Mouse (Mus musculus) liver, embryonic 14.5 days (tissue): ENCODE data around the gene Kdm2b. TPM values are rescaled to one million over a fixed set of nuclear protein-coding genes. Genes with fewer than 3 reads are reported as not detected.

Experiments used
- ATAC-seq: fragments of 200-750 bp; cut with Nextera tagmentation; 2 replicates; pipeline ENCODE4 v1.8.0; 2017; ENCODE audit warnings: moderate number of reproducible peaks, mild to moderate bottlenecking, moderate library complexity; ENCODE audit not compliant: insufficient read depth
- DNase-seq, 3 experiments: peaks; one replicate each; pipeline ENCODE4 v3.0.0-alpha.2; 2012 to 2013; ENCODE audit warnings: low read depth in 3 of 3, low spot score in 3 of 3
- H3K27ac ChIP-seq: fragments of 300-500 bp; sonication (generic); 2 replicates; pipeline ENCODE4 v1.5.1; 2014; ENCODE audit warnings: moderate library complexity, mild to moderate bottlenecking, control low read depth, inconsistent platforms
- H3K27me3 ChIP-seq: fragments of 300-500 bp; sonication (generic); 2 replicates; pipeline ENCODE4 v1.6.1; 2014; ENCODE audit warnings: mild to moderate bottlenecking, low read length, moderate library complexity; ENCODE audit not compliant: control insufficient read depth, insufficient read depth
- H3K36me3 ChIP-seq: fragments of 300-500 bp; sonication (generic); replicated peaks from 2 replicates; pipeline ENCODE4 v1.6.1; 2014; ENCODE audit warnings: low read depth; ENCODE audit not compliant: control insufficient read depth, insufficient read depth
- H3K4me1 ChIP-seq, 2 experiments: fragments of 200-500 bp in 1 of 2; fragments of 300-500 bp in 1 of 2; sonication (generic) in 1 of 2; replicated peaks; 2 replicates each; pipeline ENCODE4 v1.6.1; 2012 to 2014; ENCODE audit warnings: antibody characterized with exemption in 1 of 2, inconsistent platforms in 1 of 2, low read length in 1 of 2; ENCODE audit not compliant: control insufficient read depth in 2 of 2, insufficient read depth in 2 of 2
- H3K4me2 ChIP-seq: fragments of 300-500 bp; sonication (generic); 2 replicates; pipeline ENCODE4 v1.6.1; 2014; ENCODE audit warnings: low read depth, mild to moderate bottlenecking, control low read depth, moderate library complexity
- H3K4me3 ChIP-seq, 2 experiments: fragments of 200-500 bp in 1 of 2; fragments of 300-500 bp in 1 of 2; sonication (generic) in 1 of 2; 2 replicates each; pipeline ENCODE4 v1.5.1; 2012 to 2014; ENCODE audit warnings: low read depth in 2 of 2, low read length in 2 of 2, mild to moderate bottlenecking in 2 of 2, control low read depth in 1 of 2, inconsistent platforms in 1 of 2, moderate library complexity in 1 of 2; ENCODE audit not compliant: insufficient read depth in 1 of 2
- H3K9ac ChIP-seq: fragments of 300-500 bp; sonication (generic); replicated peaks from 2 replicates; pipeline ENCODE4 v1.6.1; 2014; ENCODE audit warnings: mild to moderate bottlenecking, control low read depth, moderate library complexity
- H3K9me3 ChIP-seq: fragments of 300-500 bp; sonication (generic); 2 replicates; pipeline ENCODE4 v1.6.1; 2016; ENCODE audit warnings: low read length, mixed read lengths; ENCODE audit not compliant: control insufficient read depth
- CTCF ChIP-seq: IDR thresholded peaks from 2 replicates; pipeline ENCODE4 v1.5.1; 2016; ENCODE audit warnings: antibody characterized with exemption, low read depth, control low read depth
- EP300 ChIP-seq: IDR thresholded peaks from 2 replicates; pipeline ENCODE4 v1.6.1; 2016; ENCODE audit warnings: antibody characterized with exemption, low read depth
- WGBS: fragments of 180-500 bp; shearing (Covaris S2); extraction: QIAGEN DNeasy Blood & Tissue Kit; methylation state at CpG from one replicate; pipeline ENCODE4 v1.1.7; 2014; ENCODE audit not compliant: insufficient replicate concordance; 5-methylcytosine and 5-hydroxymethylcytosine counted together
- polyA plus RNA-seq, 2 experiments: library from polyadenylated mRNA; depleted of rRNA in 1 of 2; stranded (reverse) in 1 of 2; unstranded in 1 of 2; fragments of >200 nt; fragmentation: Nextera tagmentation in 1 of 2; extraction: Ambion mirVana in 1 of 2; gene quantifications; 2 replicates each; pipeline versions ENCODE4 v1.2.1 to v1.2.3; 2012 to 2014

Kdm2b gene
- polyA plus RNA-seq, 2 experiments, result 10.0 to 11.7 TPM

DNA sequence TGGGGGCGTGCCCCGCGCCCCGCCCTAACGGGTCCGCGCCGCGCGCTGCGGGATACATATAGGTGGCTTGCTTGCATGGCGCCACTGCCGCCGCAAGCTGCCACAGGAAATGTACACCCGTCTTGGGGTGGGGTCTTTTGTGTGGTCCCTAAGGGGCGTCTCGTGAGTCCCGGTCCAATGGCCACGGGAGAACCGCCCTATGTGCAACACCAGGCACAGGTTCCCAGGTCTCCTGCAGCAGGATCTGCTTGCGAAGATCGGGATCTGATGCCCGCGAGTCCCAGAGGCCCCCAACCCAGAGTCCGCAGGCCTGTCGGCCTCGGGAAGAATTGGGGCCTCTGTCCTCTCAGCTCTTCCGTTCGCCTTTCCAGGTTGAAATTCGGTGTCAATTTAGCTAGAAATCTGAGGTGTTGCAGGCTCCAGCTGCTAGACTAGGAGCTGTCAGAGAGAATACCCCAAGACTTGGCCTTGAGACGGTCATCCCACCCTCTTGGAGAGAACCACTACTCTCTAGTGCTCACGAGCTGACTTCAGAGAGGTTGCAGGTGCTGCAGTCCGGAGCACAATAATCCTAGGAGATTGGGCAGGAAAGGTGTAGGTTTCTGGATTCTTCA is 89.0 kb downstream of the Kdm2b start:
- DNase-seq (no peak), ATAC-seq (no peak)
- Histone ChIP-seq H3K36me3 (no peaks in the 10 kb centered on the region), H3K4me3 (peak overlapping the region; percentile 66 to 78), H3K4me2 (peak overlapping the region; percentile 91), H3K9ac (peak overlapping the region; percentile 67), H3K4me1 (peaks cover 14 to 48% of the 10 kb centered on the region in 2 experiments), H3K27ac (no peak overlapping the region; the same call in 1 of the 2 replicates), H3K27me3 (no peaks in the 10 kb centered on the region), H3K9me3 (no peaks in the 10 kb centered on the region)
- no peak for TF ChIP-seq EP300
- no peak for TF ChIP-seq CTCF
- 6% methylated on average over 32 of the region's 33 CpGs for WGBS

- Histone ChIP-seq H3K36me3 (no peaks in the 10 kb centered on the region), H3K4me2 (peak overlapping the region; percentile 91), H3K4me3 (peak overlapping the region; percentile 66 to 78), H3K9me3 (no peaks in the 10 kb centered on the region), H3K27me3 (no peaks in the 10 kb centered on the region), H3K9ac (peak overlapping the region; percentile 70), H3K27ac (peak overlapping the region; percentile 7; the same call in 1 of the 2 replicates), H3K4me1 (peaks cover 14 to 51% of the 10 kb centered on the region in 2 experiments)
- WGBS, result under 1% methylated on average over 119 of the region's 120 CpGs
- peak; percentile 97 for ATAC-seq
- peak; percentile 77 to 80 (median 79) for DNase-seq
- TF ChIP-seq EP300 (no peak), CTCF (no peak)
Observed at GRCm38 (mm10) chr5:122899777-122900557, 89.7 kb downstream of the Kdm2b start.

- H3K9ac ChIP-seq, result peak overlapping the region; percentile 70
- TF ChIP-seq CTCF (no peak), EP300 (no peak)
- H3K4me2 ChIP-seq, result peak overlapping the region; percentile 91
- DNase-seq (no peak), ATAC-seq (no peak)
- no peaks in the 10 kb centered on the region for H3K27me3 ChIP-seq
- H3K4me3 ChIP-seq, result peak overlapping the region; percentile 66 to 78
- peaks cover 14 to 51% of the 10 kb centered on the region in 2 experiments for H3K4me1 ChIP-seq
- no peaks in the 10 kb centered on the region for H3K36me3 ChIP-seq
- no peak overlapping the region; the same call in 1 of the 2 replicates for H3K27ac ChIP-seq
- WGBS, result under 1% methylated on average over 42 of the region's 45 CpGs
- H3K9me3 ChIP-seq, result no peaks in the 10 kb centered on the region
Observed at GRCm38 (mm10) chr5:122898963-122899776, 90.5 kb downstream of the Kdm2b start.

GRCm38 (mm10) chr5:122898153-122898552 is 91.5 kb downstream of the Kdm2b start:
- no peak overlapping the region for H3K27ac ChIP-seq
- H3K9me3 ChIP-seq, result no peaks in the 10 kb centered on the region
- ATAC-seq (no peak), DNase-seq (no peak)
- no peak overlapping the region for H3K4me3 ChIP-seq
- H3K9ac ChIP-seq, result no peak overlapping the region
- H3K4me2 ChIP-seq, result peak overlapping the region; percentile 91; the same call in 1 of the 2 replicates
- H3K27me3 ChIP-seq, result no peaks in the 10 kb centered on the region
- no peaks in the 10 kb centered on the region for H3K36me3 ChIP-seq
- peaks cover 14 to 44% of the 10 kb centered on the region in 2 experiments for H3K4me1 ChIP-seq
- 70% methylated on average over 6 of the region's 6 CpGs for WGBS
- no peak for TF ChIP-seq CTCF
- TF ChIP-seq EP300, result no peak
